Comparison of ENCODE assay signal across 17 mouse cellular contexts in the genomic region with DNA sequence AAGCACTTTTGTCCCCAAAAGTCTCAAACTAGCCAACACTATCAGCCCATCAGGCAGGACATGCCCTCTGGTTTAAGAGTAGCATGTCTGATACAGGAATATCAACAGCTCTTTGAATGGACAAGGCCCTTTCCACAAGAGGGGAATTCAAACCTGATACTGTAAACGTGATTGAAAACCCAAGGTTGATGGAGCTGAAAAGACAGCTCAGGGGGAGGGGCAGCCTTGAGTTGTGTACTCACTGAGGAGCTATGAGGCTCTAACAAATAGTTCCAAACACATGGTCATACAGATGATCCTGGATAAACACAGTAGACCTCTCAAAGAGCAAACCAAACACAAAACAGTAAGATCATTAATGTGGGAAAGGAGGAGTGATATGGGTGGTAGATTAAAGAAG. TPM values are rescaled to one million over a fixed set of nuclear protein-coding genes. Genes with fewer than 3 reads are reported as not detected.
"Had no signal": no experiment of that assay in that cellular context is flagged by ENCODE, and none has a peak within 500 bp of the region (broad histone marks: within the 10 kb centered on the region; RNA-seq: fewer than 3 reads in every experiment).

No protein-coding gene starts in this region.

- DNase-seq: gastrocnemius, postnatal 14 days; gastrocnemius, postnatal 36 days; heart, adult 11 months; heart, adult 2 months; heart, postnatal 14 days; heart, postnatal 36 days; kidney, adult 11 months; kidney, adult 2 months; kidney, adult 9 months; kidney, postnatal 14 days; kidney, postnatal 36 days; layer of hippocampus, adult 9-11 months; layer of hippocampus, postnatal 36 days; left cerebral cortex, postnatal 4 days had no signal

RNA-seq across cellular contexts. Expression of gene Kctd4, which starts 43.3 kb away (rescaled TPM):
- total RNA-seq: gastrocnemius, adult 8-10 months; gastrocnemius, postnatal 14 days; gastrocnemius, postnatal 36 days; heart, adult 2 months; heart, postnatal 14 days; heart, postnatal 36 days; hematopoietic stem cell, adult 5-6 weeks; liver, adult 2 months had no signal
